Mouse (Mus musculus) testis, postnatal 14 days (tissue): ENCODE measurements around the gene Uhrf1bp1l.
"Not testable (repeated sequence)": the region's sequence is repeated elsewhere in the genome, so short reads cannot be mapped to it uniquely, and the experiment has no call there.

Experiments
- DNase-seq: peaks from one replicate; pipeline ENCODE4 v3.0.0; 2021; ENCODE audit warnings: low spot score

The Uhrf1bp1l gene

DNA sequence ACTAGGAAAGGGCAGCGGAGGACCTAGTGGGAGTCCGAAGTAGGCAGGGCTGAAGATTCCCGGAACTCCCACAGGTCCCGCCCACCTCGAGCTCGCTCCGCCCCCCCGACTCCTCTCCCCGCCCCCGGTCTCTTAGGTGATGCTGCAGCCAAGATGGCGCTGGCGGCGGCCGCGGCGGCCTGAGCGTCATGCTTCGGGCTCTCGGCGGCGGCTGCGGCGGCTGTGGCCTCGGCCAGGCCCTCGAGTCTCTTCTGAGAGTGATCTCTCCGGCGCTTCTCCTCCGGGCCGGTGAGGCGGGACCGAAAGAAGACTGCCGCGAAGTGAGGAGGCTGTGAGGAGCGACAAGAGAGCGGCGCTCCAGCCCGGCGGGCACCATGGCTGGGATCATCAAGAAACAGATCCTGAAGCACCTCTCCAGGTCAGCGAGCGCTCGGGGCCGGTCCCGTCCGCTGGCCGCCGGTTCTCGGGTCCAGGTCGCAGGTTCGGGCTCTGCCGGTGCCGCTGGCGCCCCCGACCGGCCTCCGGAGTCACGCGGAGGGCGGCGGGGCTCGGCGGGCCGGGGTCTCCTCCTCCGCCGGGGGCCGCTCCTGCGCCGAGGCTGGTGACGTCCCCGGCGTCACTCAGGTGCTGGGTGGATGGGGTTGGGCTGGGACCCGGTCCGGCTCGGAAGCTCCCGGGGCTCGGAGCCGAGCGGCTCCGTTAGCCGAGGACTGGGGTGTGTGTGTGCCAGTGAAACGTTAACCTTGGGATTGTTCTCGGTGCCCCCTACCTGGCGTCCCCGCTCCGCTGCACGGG is at the start of gene Uhrf1bp1l:
Gene Uhrf1bp1l, plus strand, starts transcription at position 121 of the 795 bp plus-strand sequence.
- DNase-seq, result peak; percentile 93

- DNase-seq, result no peak
Observed at GRCm38 (mm10) chr10:89695194-89695911, 49.4 kb upstream of the Uhrf1bp1l start.

GRCm38 (mm10) chr10:89696270-89696669 is 48.5 kb upstream of the Uhrf1bp1l start:
- not testable (repeated sequence) for DNase-seq

DNA sequence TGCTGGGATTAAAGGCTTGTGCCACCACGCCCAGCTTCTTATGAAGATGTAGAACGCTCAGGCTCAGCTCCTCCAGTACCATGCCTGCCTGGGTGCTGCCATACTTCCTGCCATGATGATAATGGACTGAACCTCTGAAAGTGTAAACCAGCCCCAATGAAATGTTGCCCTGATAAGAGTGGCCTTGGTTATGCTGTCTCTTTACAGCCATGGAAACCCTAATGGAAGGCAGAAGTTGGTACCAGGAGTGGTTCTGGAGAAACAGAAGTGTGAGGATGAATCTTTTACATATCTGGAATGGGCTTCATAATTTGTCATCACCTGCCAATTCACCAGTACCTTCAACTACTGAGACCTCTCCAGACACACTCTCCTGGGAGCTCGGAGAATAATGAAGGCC is 46.8 kb upstream of the Uhrf1bp1l start:
- no peak for DNase-seq

DNA sequence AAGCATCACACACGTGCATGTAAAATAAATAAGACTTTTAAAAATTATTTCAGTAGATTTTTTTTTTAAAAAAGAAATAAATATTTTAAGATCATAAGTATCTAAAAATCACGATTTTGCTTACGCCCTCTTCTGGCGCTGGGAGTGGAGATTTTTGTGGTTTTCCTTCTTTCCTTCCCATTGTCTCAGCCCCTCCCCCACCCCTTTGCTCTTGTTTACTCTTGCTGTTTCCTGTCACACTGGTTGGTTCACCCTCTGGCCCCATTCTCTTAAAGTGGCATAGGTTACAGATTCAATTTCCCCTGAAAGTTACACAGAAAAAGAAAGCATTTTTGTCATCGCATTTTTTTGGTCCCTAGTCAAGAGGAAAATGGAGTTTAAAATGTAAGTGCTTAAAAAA is 41.7 kb upstream of the Uhrf1bp1l start:
- no peak for DNase-seq

- DNase-seq, result no peak
Observed at GRCm38 (mm10) chr10:89707397-89707796, 37.4 kb upstream of the Uhrf1bp1l start.

DNA sequence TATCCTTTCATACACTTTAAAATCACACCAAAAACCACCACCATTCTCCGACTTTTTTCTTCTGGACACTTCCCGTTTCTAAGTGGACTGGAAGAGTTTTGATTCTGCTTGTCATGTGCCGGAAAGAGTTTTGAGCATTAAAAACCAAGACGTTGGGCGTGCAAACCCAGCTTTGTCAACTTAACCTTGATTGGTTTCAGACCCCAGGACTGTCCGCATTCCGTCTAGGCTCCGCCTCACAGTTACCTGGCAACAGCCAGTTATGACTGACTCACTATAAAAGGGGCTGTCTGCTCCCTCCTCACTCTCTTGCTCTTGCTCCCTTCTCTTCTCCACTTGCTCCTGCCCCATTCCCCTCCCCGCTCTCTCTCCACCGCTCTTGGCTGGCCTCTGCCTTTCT is 36.1 kb upstream of the Uhrf1bp1l start:
- peak; percentile 20 for DNase-seq

DNA sequence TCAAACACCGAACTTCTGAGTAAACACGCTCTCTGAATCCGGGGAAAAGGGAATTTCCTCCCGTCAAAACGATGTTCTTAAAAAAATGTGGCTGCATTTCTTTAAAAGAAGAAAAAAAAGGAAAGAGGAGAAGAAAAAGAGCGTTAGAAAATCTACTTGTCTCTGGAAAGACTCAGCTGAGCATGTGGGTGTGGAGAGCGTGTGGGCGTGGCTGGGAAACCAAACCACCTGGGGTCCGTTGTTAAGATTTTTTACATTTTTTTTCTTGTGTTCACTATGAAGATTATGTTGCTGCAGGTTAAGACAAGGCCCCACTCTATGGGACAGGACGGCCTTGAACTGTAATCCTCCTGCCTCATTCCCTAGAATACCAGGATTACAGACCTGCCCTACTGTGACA is 29.9 kb upstream of the Uhrf1bp1l start:
- no peak for DNase-seq

DNA sequence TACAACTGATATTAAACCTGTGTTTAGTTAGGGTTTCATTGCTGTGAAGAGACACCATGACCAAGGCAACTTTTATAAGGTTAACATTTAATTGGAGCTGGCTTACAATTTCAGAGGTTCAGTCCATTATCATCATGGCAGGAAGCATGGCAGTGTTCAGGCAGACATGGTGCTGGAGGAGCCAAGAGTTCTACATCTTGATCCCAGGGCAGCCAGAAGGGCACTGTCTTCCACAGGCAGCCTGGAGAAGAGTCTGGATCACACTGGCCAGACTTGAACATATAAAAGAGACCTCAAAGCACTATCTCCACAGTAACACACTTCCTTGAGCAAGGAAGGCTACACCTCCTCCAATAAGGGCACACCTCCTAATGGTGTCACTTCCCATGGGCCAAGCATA is 24.5 kb upstream of the Uhrf1bp1l start:
- DNase-seq, result no peak

DNA sequence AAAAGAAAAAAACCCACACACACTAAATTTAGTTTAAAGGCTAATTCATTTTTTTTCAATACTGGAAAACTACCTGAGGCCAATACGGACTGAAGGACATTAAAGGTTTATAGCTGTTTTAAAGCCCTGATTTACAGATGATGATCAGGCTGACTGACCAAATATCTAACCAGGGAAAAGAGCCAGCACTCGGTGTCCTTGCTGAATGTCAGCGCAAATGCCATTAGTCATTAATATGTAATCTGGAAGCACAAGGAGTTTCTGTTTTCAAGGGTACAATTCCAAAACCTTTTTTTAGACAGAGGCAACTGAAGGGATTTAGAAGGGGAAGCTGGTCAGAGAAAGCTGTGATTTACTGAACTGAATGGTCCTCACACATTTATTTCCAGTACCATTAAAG is 24.0 kb upstream of the Uhrf1bp1l start:
- peak; percentile 50 for DNase-seq

GRCm38 (mm10) chr10:89722247-89723195 is 22.3 kb upstream of the Uhrf1bp1l start:
- no peak for DNase-seq

DNA sequence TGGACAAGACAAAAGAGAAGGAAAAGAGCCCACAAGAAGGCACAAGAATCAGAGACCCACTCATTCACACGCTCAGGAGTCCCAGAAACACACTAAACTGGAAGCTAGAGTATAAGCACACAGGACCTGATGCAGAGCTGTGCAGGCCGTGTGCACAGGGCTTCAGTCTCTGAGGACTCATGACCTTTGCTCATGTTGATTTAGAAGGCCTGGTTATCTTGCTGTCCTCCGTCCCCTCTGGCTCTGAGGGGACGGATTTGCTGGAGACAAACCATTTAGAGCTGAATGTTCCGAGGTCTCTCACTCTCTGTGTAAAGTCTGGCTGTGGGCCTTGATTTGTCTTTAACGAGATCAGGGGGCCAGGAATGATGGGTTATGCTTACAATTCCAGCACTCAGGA is 14.4 kb upstream of the Uhrf1bp1l start:
- DNase-seq, result no peak

DNA sequence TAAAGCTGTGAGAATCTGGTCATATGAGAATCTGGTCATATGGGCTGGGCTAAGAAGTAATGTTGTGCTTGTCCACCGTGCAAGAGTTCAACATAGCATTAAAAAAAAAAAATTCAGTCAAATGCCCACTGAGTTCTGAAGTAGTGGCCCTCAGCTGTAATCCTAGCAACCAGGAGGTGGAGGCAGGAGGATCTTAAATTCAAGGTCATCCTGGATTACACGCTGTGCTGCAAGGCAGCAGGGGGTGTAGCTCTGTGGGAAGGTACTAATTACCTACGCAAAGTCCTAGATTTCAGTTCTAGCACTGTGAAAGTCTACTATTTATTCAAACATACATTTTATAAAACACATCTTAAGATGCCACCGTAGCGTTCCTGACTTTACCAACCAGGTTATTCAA is 13.4 kb upstream of the Uhrf1bp1l start:
- DNase-seq, result no peak

GRCm38 (mm10) chr10:89732001-89732794 is 12.6 kb upstream of the Uhrf1bp1l start, which contains the start of gene Actr6:
Gene Actr6 (minus strand): TSS chr10:89732295.
- DNase-seq, result peak; percentile 93

DNA sequence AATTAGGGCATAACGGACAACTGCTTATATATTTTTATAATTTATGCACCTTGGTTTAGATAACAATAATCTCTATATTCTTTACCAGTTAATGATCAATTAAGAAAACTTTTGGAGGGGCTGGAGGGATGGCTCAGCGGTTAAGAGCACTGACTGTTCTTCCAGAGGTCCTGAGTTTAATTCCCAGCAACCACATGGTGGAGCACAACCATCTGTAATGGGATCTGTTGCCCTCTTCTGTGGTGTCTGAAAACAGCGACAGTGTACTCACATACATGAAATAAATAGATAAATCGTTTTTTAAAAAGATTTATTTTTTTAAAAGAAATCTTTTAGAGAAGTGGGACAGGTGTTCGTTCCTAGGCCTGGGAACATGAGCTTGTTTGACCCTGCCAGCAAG is 7.7 kb upstream of the Uhrf1bp1l start:
- DNase-seq, result no peak

GRCm38 (mm10) chr10:89737887-89738286 is 6.9 kb upstream of the Uhrf1bp1l start:
- DNase-seq, result no peak

- DNase-seq, result no peak
Observed at GRCm38 (mm10) chr10:89738395-89738794, 6.4 kb upstream of the Uhrf1bp1l start.

DNA sequence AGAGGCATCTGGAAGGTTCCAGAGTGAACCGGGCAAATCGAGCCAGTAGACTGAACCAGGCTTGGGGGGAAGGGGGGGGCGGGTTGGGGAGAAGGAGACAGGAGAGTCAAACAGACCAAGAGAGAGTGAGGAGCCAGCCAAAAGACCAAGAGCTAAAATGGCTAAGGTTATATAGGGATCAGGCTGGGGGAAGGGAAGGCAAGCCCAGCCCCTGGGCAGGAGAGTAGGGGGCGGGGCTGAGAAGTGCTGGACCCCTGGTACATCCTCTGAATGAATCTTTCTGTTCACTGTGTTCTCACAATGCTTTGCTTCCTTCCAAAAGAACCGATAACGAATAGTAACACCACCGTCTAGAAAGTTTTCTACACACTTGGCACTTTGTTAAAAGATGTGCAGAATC is 5.1 kb upstream of the Uhrf1bp1l start:
- peak; percentile 43 for DNase-seq

DNA sequence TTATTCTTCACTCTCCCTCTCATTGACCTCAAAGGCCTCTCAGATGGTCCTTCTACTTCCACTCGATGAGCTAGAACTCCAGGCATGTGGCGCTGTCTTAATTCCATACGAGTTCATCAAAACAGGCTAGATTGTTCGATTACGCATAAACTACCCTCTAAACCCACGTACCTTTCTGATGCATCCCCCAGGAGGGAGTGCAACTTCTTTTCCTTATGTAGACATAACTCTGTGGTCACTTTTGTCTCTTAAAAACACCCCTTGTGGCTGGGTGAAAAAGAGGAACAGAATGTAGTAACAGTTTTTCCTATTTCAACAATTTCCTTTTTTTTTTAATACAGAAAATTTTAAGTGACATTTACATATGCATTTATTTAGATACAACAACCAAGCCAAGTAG is 3.8 kb upstream of the Uhrf1bp1l start:
- DNase-seq, result no peak

- DNase-seq, result no peak
Observed at GRCm38 (mm10) chr10:89743266-89743665, 1.5 kb upstream of the Uhrf1bp1l start.

DNA sequence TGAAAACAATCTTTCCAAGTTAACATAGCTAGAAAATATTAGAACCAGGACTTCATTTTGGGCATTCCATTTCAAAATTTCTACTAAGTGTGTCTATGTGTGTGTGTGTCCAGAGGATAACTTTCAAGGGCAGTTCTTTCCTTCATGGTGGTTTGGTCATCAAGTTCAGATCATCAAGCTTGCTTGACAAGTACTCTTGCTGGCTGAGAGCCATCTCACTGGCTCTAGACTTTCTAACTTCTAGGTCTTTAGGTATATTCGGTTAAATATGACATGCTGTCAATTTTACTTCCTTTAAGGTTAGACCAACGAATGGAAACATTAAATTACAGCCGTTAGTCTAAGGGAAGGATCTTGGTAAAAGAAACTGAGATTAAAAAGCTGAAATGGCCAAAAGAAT is 450 bp upstream of the Uhrf1bp1l start:
- DNase-seq, result no peak

DNA sequence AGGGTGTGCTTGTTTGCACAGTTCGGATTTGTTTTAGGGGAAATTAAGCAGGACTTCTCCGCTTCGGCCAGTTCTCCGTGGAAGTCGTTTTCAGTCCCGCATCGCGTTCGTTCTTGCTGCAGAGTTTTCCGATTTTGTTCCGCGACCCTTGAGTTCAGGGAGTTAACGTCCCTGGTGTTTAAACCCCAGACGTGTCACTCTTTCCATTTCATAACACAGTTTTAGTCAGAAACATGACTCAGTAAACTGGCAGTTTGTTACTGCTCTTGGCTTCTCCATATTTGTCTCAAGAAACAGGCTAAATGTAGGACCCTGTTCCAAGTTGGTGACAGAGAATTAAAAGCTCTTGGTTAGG is 852 bp downstream of the Uhrf1bp1l start:
- DNase-seq, result no peak
